Mouse (Mus musculus) neural tube, embryonic 15.5 days (tissue): ENCODE measurements at regions not wholly inside any gene's neighbourhood (a gene's known extent, or its start where the extent isn't known, plus 50 kb on each side); places are given as distances from the start of the nearest gene placed in this dataset.
A peak's percentile ranks its signal among the peaks of the same experiment; 100 is the strongest.

ENCODE experiments used
- ATAC-seq: fragments of 200-750 bp; cut with Nextera tagmentation; 2 replicates; pipeline ENCODE4 v1.8.0; 2017; ENCODE audit warnings: mild to moderate bottlenecking, moderate TSS enrichment, moderate library complexity; ENCODE audit not compliant: low FRiP score
- H3K27ac ChIP-seq: fragments of 300-500 bp; sonication (generic); replicated peaks from 2 replicates; pipeline ENCODE4 v1.5.1; 2015; ENCODE audit warnings: mild to moderate bottlenecking, inconsistent platforms
- H3K27me3 ChIP-seq: fragments of 300-500 bp; sonication (generic); replicated peaks from 2 replicates; pipeline ENCODE4 v1.6.1; 2015; ENCODE audit warnings: inconsistent platforms
- H3K36me3 ChIP-seq: fragments of 300-500 bp; sonication (generic); 2 replicates; pipeline ENCODE4 v1.6.1; 2015; ENCODE audit warnings: inconsistent platforms
- H3K4me1 ChIP-seq: fragments of 300-500 bp; sonication (generic); 2 replicates; pipeline ENCODE4 v1.6.1; 2015; ENCODE audit warnings: inconsistent platforms
- H3K4me2 ChIP-seq: fragments of 300-500 bp; sonication (generic); 2 replicates; pipeline ENCODE4 v1.6.1; 2015; ENCODE audit warnings: inconsistent platforms, mild to moderate bottlenecking, moderate library complexity
- H3K4me3 ChIP-seq: fragments of 300-500 bp; sonication (generic); replicated peaks from 2 replicates; pipeline ENCODE4 v1.5.1; 2015; ENCODE audit warnings: mild to moderate bottlenecking, inconsistent platforms
- H3K9ac ChIP-seq: fragments of 300-500 bp; sonication (generic); replicated peaks from 2 replicates; pipeline ENCODE4 v1.6.1; 2015; ENCODE audit warnings: mild to moderate bottlenecking, inconsistent platforms
- H3K9me3 ChIP-seq: fragments of 300-500 bp; sonication (generic); replicated peaks from 2 replicates; pipeline ENCODE4 v1.6.1; 2016; ENCODE audit warnings: inconsistent platforms
- WGBS: fragments of 180-500 bp; shearing (Covaris S2); methylation state at CpG from one replicate; pipeline ENCODE4 v1.1.7; 2015; ENCODE audit warnings: mixed read lengths; 5-methylcytosine and 5-hydroxymethylcytosine counted together

- Histone ChIP-seq H3K4me1 (peaks cover 23% of the 10 kb centered on the region), H3K9me3 (no peaks in the 10 kb centered on the region), H3K9ac (no peak overlapping the region), H3K36me3 (no peaks in the 10 kb centered on the region), H3K27me3 (peaks cover 7% of the 10 kb centered on the region; the same call in 1 of the 2 replicates), H3K4me2 (no peak overlapping the region), H3K4me3 (no peak overlapping the region), H3K27ac (no peak overlapping the region)
- WGBS: 40% methylated on average over 2 of the region's 2 CpGs
- ATAC-seq: peak; percentile 33; the same call in 1 of the 2 replicates
These were observed 69.0 kb upstream of the Unc5a start for GRCm38 (mm10) chr13:54880204-54880603.

GRCm38 (mm10) chr13:54882781-54883180 is 66.4 kb upstream of the Unc5a start:
- no peaks in the 10 kb centered on the region for H3K27me3 ChIP-seq
- H3K4me3 ChIP-seq: no peak overlapping the region
- H3K9ac ChIP-seq: no peak overlapping the region
- peaks cover 39% of the 10 kb centered on the region for H3K4me1 ChIP-seq
- 65% methylated on average over 9 of the region's 9 CpGs for WGBS
- ATAC-seq: no peak
- no peak overlapping the region for H3K4me2 ChIP-seq
- no peaks in the 10 kb centered on the region for H3K36me3 ChIP-seq
- H3K9me3 ChIP-seq: no peaks in the 10 kb centered on the region
- H3K27ac ChIP-seq: no peak overlapping the region

GRCm38 (mm10) chr13:54883748-54884708 is 65.2 kb upstream of the Unc5a start:
- no peaks in the 10 kb centered on the region for H3K9me3 ChIP-seq
- H3K36me3 ChIP-seq: no peaks in the 10 kb centered on the region
- 43% methylated on average over 17 of the region's 17 CpGs for WGBS
- 0 out of 2 replicates have a peak overlapping the region, but pooled peaks have one; percentile 33 for H3K27ac ChIP-seq
- H3K4me1 ChIP-seq: peaks cover 45% of the 10 kb centered on the region
- H3K27me3 ChIP-seq: no peaks in the 10 kb centered on the region
- no peak overlapping the region for H3K4me2 ChIP-seq
- H3K9ac ChIP-seq: no peak overlapping the region; the same call in 1 of the 2 replicates
- H3K4me3 ChIP-seq: no peak overlapping the region
- no peak; the same call in 1 of the 2 replicates for ATAC-seq

- Histone ChIP-seq H3K9me3 (no peaks in the 10 kb centered on the region), H3K4me3 (no peak overlapping the region), H3K9ac (no peak overlapping the region), H3K36me3 (no peaks in the 10 kb centered on the region), H3K27me3 (no peaks in the 10 kb centered on the region), H3K4me2 (no peak overlapping the region), H3K4me1 (peaks cover 45% of the 10 kb centered on the region), H3K27ac (no peak overlapping the region)
- WGBS: 25% methylated on average over 14 of the region's 14 CpGs
- no peak for ATAC-seq
These were observed 64.3 kb upstream of the Unc5a start for GRCm38 (mm10) chr13:54884709-54885460.

DNA sequence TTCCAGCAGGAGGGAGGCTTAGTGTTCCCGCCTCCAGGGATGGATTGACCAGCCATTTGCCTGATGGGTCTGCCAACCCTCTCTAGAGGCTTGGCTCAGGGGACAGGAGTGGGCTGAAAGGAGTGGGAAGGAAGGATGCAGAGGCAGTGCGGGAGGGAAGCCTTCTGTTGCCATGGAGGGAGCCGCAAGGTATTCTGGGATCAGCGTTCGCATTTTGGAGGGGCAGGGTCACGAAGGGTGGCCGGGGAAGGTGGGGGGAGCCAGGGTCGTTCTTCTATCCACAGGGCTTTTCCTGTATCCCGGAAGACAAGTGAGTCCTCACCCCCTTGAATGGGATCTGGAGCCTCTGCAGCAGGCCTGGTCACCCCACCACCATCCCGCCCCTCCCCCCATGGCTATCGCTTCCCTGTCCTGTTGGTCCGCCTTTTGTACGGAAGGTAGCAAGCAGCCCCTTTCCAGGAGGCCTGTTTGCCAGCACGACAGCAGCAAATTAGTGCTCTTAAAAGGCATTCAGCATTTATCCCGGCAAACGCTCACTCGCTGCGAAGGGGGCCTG is 61.8 kb upstream of the Unc5a start:
- Histone ChIP-seq H3K9ac (no peak overlapping the region), H3K4me2 (peak overlapping the region; percentile 49), H3K27ac (no peak overlapping the region), H3K27me3 (no peaks in the 10 kb centered on the region), H3K36me3 (no peaks in the 10 kb centered on the region), H3K4me3 (peak overlapping the region; percentile 12; the same call in 1 of the 2 replicates), H3K4me1 (peaks cover 43% of the 10 kb centered on the region), H3K9me3 (no peaks in the 10 kb centered on the region)
- 0 out of 2 replicates have a peak, but pooled peaks have one; percentile 46 for ATAC-seq
- WGBS: 9% methylated on average over 18 of the region's 18 CpGs

DNA sequence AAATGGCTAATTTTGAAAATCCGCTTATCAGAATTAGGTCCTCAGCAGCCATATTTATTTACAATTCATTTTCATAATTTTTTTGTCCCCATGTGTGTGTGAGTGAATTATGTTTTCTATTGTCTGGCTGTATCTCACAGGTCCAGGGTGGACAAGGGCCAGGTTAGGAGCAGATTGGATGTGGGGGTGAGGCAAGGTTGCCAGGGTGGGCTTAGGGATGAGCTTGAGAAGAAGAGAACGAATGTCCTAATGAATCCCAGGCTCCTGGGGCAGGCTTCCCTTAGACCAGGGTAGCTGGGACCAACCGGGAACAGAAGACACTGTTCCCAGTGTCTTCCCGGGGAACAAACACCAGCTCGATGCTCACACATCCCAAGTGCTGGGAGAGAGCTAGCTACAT is 61.2 kb upstream of the Unc5a start:
- H3K36me3 ChIP-seq: no peaks in the 10 kb centered on the region
- peak overlapping the region; percentile 49 for H3K4me2 ChIP-seq
- no peak for ATAC-seq
- WGBS: 47% methylated on average over 5 of the region's 5 CpGs
- no peak overlapping the region for H3K9ac ChIP-seq
- H3K9me3 ChIP-seq: no peaks in the 10 kb centered on the region
- H3K27me3 ChIP-seq: no peaks in the 10 kb centered on the region
- no peak overlapping the region for H3K27ac ChIP-seq
- H3K4me1 ChIP-seq: peaks cover 43% of the 10 kb centered on the region
- no peak overlapping the region for H3K4me3 ChIP-seq

- no peak overlapping the region for H3K4me3 ChIP-seq
- H3K27ac ChIP-seq: no peak overlapping the region
- 86% methylated on average over 8 of the region's 8 CpGs for WGBS
- no peaks in the 10 kb centered on the region for H3K9me3 ChIP-seq
- H3K9ac ChIP-seq: no peak overlapping the region
- no peak overlapping the region for H3K4me2 ChIP-seq
- ATAC-seq: no peak
- H3K4me1 ChIP-seq: peaks cover 27% of the 10 kb centered on the region
- H3K27me3 ChIP-seq: no peaks in the 10 kb centered on the region
- H3K36me3 ChIP-seq: no peaks in the 10 kb centered on the region
These were observed 59.4 kb upstream of the Unc5a start for GRCm38 (mm10) chr13:54889684-54890399.

DNA sequence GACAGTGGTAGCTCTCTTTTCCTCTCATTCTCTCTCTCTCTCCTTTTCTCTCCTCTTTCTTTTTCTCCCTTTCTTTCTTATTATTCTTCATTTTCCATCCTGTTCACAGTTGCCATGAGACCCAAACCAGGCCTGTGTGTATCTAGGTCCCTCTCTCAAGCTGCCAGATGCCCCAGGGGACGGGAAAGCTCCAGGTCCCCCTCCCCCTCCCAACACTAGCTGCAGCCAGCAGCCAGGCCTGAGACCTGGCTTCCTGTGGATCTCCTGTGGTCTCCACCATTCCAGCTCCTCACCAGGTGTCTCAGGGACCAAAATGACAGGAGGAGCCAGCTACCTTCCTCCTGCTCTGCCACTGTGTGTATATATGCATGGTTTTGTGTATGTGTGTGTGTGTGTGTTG is 56.6 kb upstream of the Unc5a start:
- no peaks in the 10 kb centered on the region for H3K36me3 ChIP-seq
- no peak overlapping the region for H3K4me2 ChIP-seq
- 38% methylated on average over 1 of the region's 1 CpGs for WGBS
- H3K4me3 ChIP-seq: no peak overlapping the region
- no peak overlapping the region for H3K9ac ChIP-seq
- no peaks in the 10 kb centered on the region for H3K9me3 ChIP-seq
- no peak overlapping the region for H3K27ac ChIP-seq
- H3K27me3 ChIP-seq: no peaks in the 10 kb centered on the region
- H3K4me1 ChIP-seq: peaks cover 14% of the 10 kb centered on the region
- ATAC-seq: no peak

GRCm38 (mm10) chr13:54893651-54894050 is 55.6 kb upstream of the Unc5a start:
- Histone ChIP-seq H3K9ac (no peak overlapping the region), H3K9me3 (no peaks in the 10 kb centered on the region), H3K27me3 (no peaks in the 10 kb centered on the region), H3K4me3 (no peak overlapping the region), H3K27ac (no peak overlapping the region), H3K4me1 (0 out of 2 replicates have a peak, but pooled peaks cover 6% of the 10 kb centered on the region), H3K36me3 (no peaks in the 10 kb centered on the region), H3K4me2 (no peak overlapping the region)
- ATAC-seq: no peak
- 47% methylated on average over 7 of the region's 7 CpGs for WGBS

DNA sequence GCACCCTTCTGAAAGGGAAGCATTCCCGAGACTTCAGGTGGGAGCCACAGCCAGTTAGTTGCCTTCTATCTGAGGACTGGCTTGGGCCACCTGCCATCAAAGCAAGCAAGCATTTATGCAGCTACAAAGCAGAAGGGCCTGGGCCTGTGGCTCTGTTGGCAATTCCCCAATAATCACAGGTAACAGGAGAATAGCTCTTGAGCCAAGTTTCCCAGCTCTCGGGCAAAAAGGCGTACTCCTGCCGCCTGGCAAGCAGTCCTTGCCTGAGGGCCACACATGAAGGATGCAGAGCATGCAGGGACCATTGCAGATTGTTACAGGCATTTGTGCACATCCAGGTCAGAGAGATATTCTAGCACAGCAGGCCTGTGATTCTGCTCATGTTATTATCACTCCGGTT is 53.2 kb upstream of the Unc5a start:
- ATAC-seq: no peak
- no peaks in the 10 kb centered on the region for H3K36me3 ChIP-seq
- H3K27ac ChIP-seq: no peak overlapping the region
- 0 out of 2 replicates have a peak, but pooled peaks cover 6% of the 10 kb centered on the region for H3K4me1 ChIP-seq
- no peak overlapping the region for H3K9ac ChIP-seq
- H3K27me3 ChIP-seq: no peaks in the 10 kb centered on the region
- no peaks in the 10 kb centered on the region for H3K9me3 ChIP-seq
- WGBS: 51% methylated on average over 5 of the region's 5 CpGs
- no peak overlapping the region for H3K4me3 ChIP-seq
- no peak overlapping the region for H3K4me2 ChIP-seq
